Mouse (Mus musculus) intestine, embryonic 15.5 days (tissue): Measurements from ENCODE around the gene Zfp628. TPM values are rescaled to one million over a fixed set of nuclear protein-coding genes. Genes with fewer than 3 reads are reported as not detected.

Source experiments
- ATAC-seq: fragments of 200-750 bp; cut with Nextera tagmentation; 2 replicates; pipeline ENCODE4 v1.8.0; 2017; ENCODE audit warnings: moderate TSS enrichment, moderate library complexity
- H3K27ac ChIP-seq: fragments of 300-500 bp; sonication (generic); 2 replicates; pipeline ENCODE4 v1.5.1; 2015; ENCODE audit warnings: mild to moderate bottlenecking, inconsistent platforms
- H3K27me3 ChIP-seq: fragments of 300-500 bp; sonication (generic); replicated peaks from 2 replicates; pipeline ENCODE4 v1.6.1; 2015; ENCODE audit warnings: inconsistent platforms
- H3K36me3 ChIP-seq: fragments of 300-500 bp; sonication (generic); 2 replicates; pipeline ENCODE4 v1.6.1; 2015; ENCODE audit warnings: inconsistent platforms
- H3K4me1 ChIP-seq: fragments of 300-500 bp; sonication (generic); replicated peaks from 2 replicates; pipeline ENCODE4 v1.6.1; 2015; ENCODE audit warnings: inconsistent platforms
- H3K4me2 ChIP-seq: fragments of 300-500 bp; sonication (generic); replicated peaks from 2 replicates; pipeline ENCODE4 v1.6.1; 2015; ENCODE audit warnings: mild to moderate bottlenecking, inconsistent platforms
- H3K4me3 ChIP-seq: fragments of 300-500 bp; sonication (generic); replicated peaks from 2 replicates; pipeline ENCODE4 v1.5.1; 2015; ENCODE audit warnings: inconsistent platforms
- H3K9ac ChIP-seq: fragments of 300-500 bp; sonication (generic); 2 replicates; pipeline ENCODE4 v1.6.1; 2015; ENCODE audit warnings: inconsistent platforms
- H3K9me3 ChIP-seq: fragments of 300-500 bp; sonication (generic); 2 replicates; pipeline ENCODE4 v1.6.1; 2016; ENCODE audit warnings: inconsistent platforms
- WGBS: fragments of 180-500 bp; shearing (Covaris S2); methylation state at CpG from one replicate; pipeline ENCODE4 v1.1.7; 2015; 5-methylcytosine and 5-hydroxymethylcytosine counted together
- polyA plus RNA-seq: library from polyadenylated mRNA; unstranded; fragments of >200 nt; fragmentation: Nextera tagmentation; extraction: Ambion mirVana; gene quantifications from 2 replicates; pipeline ENCODE4 v1.2.1, GENCODE M21; 2015

Zfp628 gene
- polyA plus RNA-seq, 1 experiment from 2014 or later, result 3.4 TPM

DNA sequence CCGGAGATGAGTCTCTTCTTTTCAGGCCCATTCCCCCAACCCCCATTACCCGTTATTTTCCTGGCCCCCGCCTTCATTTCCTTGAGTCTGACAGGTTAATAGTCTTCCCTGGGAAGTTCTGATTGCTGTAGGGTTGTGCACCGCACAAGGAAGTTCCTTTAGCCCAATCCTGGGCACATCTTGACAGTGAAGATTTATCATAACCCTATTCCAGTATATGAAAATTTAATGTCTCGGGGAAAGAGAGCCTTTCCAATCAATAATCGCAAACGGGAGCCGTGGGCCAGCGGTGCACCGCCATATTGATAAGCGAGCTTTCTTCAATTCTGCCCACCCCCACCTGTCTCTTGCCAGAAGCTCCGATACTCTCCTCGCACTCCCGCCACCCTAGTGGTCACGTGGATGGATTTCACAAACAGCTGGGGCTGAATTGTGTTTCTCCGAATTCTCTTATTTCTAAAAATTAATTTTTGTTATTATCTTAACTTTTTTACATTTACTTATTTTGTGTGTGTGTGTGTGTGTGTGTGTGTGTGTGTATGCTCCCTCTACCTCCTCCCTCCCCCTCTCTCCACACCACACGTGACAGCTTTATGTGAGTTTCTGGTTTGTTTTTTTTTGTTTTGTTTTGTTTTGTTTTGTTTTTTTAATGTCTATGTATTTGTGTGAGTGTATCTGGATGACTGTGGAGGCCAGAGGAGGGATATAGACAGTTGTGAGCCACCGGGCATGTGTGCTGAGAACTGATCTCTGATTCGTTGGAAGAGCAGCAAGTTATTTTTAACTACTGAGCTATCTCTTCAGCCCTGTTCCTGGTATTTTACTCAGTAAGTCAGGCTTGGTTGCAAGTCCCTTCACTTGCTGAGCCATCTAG is 15.1 kb upstream of the Zfp628 start:
- Histone ChIP-seq H3K4me2 (peak overlapping the region; percentile 54), H3K9me3 (peaks cover 3% of the 10 kb centered on the region; the same call in 1 of the 2 replicates), H3K9ac (no peak overlapping the region), H3K4me3 (peak overlapping the region; percentile 23), H3K4me1 (peaks cover 6% of the 10 kb centered on the region; the same call in 1 of the 2 replicates), H3K36me3 (no peaks in the 10 kb centered on the region), H3K27ac (no peak overlapping the region), H3K27me3 (0 out of 2 replicates have a peak, but pooled peaks cover 4% of the 10 kb centered on the region)
- ATAC-seq, result peak; percentile 58
- 9% methylated on average over 19 of the region's 19 CpGs for WGBS

DNA sequence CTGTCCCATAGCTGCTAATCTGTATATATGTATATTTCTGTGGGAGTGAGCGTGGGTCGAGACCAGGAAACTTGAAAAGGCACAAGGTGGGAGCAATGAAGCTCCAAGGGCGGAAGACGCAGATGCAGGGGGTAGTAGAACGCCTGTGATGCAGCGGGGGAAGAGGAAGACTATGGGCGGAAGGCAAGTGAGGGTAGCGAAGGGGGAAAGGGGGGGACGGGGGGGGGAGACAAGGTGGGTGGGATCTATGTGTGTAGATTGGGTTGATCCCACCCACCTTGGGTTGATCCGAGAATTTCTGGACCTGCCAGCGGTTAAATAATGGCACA is 14.5 kb upstream of the Zfp628 start:
- no peak overlapping the region for H3K27ac ChIP-seq
- ATAC-seq, result 0 out of 2 replicates have a peak, but pooled peaks have one; percentile 2
- H3K9ac ChIP-seq, result no peak overlapping the region
- peak overlapping the region; percentile 54 for H3K4me2 ChIP-seq
- 0 out of 2 replicates have a peak, but pooled peaks cover 4% of the 10 kb centered on the region for H3K27me3 ChIP-seq
- peaks cover 6% of the 10 kb centered on the region; the same call in 1 of the 2 replicates for H3K4me1 ChIP-seq
- peaks cover 3% of the 10 kb centered on the region; the same call in 1 of the 2 replicates for H3K9me3 ChIP-seq
- no peak overlapping the region for H3K4me3 ChIP-seq
- WGBS, result 27% methylated on average over 11 of the region's 11 CpGs
- no peaks in the 10 kb centered on the region for H3K36me3 ChIP-seq

DNA sequence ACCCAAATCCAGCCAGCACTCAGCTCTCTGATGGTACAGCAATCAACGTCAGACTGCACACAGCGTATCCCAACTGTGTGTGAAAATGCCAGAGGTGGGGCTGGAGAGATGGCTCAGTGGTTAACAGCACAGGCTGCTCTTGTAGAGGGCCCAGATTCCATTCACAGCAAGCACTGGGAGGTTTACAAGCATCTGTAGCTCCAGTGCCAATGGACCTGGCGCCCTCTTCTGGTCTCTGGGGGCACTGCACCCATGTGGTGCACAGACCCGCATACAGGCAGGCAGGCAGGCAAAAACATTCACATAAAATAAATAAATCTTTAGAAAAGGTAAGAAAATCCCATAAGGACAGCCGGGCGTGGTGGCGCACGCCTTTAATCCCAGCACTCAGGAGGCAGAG is 13.8 kb upstream of the Zfp628 start:
- Histone ChIP-seq H3K27me3 (0 out of 2 replicates have a peak, but pooled peaks cover 4% of the 10 kb centered on the region), H3K9me3 (peaks cover 3% of the 10 kb centered on the region; the same call in 1 of the 2 replicates), H3K27ac (no peak overlapping the region), H3K4me3 (no peak overlapping the region), H3K9ac (no peak overlapping the region), H3K36me3 (no peaks in the 10 kb centered on the region), H3K4me2 (no peak overlapping the region), H3K4me1 (peaks cover 6% of the 10 kb centered on the region; the same call in 1 of the 2 replicates)
- ATAC-seq, result no peak
- WGBS, result 60% methylated on average over 8 of the region's 8 CpGs

DNA sequence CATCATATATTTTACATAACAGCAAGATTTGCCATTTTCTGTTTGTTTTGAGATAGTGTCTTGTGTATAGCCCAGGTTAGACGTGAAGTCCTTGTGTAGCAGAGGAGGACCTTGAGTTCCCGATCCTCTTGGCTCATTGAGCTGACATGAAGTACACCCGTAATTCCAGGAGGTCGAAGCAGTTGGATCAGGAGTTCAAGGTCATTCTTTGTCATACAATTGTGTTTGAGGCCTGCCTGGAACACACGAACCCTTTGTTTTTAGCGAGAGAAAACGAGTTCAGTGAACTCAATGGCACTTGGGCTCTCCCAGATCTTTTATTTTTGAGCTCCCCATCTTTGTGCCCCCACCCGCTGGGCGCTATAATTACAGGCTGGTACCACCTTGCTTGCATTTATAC is 12.6 kb upstream of the Zfp628 start:
- H3K9me3 ChIP-seq, result peaks cover 3% of the 10 kb centered on the region; the same call in 1 of the 2 replicates
- H3K9ac ChIP-seq, result no peak overlapping the region
- H3K27me3 ChIP-seq, result 0 out of 2 replicates have a peak, but pooled peaks cover 4% of the 10 kb centered on the region
- ATAC-seq, result no peak
- no peak overlapping the region for H3K27ac ChIP-seq
- H3K4me3 ChIP-seq, result no peak overlapping the region
- H3K4me2 ChIP-seq, result no peak overlapping the region
- WGBS, result 75% methylated on average over 9 of the region's 9 CpGs
- peaks cover 6% of the 10 kb centered on the region; the same call in 1 of the 2 replicates for H3K4me1 ChIP-seq
- no peaks in the 10 kb centered on the region for H3K36me3 ChIP-seq

DNA sequence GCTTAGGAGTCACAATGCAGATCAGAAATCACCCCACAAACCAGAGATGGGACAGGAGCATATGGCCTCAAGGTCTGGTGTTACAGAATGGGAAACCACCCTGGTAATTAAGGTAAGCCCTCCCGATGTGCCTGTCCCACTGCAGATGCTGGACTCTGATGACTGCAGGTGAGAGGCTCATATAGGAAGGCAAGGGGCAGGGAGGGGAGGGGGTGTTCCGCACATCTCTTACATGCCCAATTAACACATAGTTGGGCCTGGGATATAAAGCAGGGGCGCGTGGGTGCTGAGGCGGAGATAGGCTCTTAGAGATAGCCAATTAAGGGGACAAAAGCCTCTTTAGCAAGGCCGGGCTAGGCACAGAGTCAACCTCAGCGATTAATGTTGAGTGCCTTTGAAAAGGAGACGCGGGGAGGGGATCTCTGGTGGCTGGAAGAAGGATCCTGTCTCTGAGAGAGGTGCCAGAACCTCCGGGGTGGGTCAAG is 8.5 kb upstream of the Zfp628 start, which contains the start of gene Gm36210:
TSS of gene Gm36210 (minus strand) at position 51 of the 485 bp plus-strand sequence.
- 66% methylated on average over 10 of the region's 10 CpGs for whole genome bisulfite sequencing

DNA sequence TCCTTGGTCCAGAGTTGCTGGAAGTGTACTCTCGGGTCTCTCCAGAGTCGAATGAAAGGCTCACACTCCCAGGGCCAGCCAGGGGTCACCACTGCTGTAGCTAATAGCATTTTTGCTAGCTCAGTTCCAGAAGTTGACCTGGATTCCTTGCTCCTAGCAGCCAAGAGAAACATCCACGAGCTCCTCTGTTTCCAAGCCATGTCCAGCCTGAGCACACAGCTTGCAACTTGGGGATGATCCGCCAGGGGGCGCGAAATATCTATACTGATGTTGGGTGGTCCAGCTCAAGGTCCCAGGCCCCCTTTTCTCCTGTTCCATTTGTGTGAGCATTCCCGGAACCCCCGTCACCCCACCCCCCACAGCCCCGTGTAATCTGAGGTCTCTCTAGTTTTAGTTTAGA is 3.5 kb upstream of the Zfp628 start:
- no peak overlapping the region for H3K27ac ChIP-seq
- no peak overlapping the region for H3K4me3 ChIP-seq
- no peak overlapping the region for H3K4me2 ChIP-seq
- H3K4me1 ChIP-seq, result peaks cover 9% of the 10 kb centered on the region
- H3K27me3 ChIP-seq, result no peaks in the 10 kb centered on the region
- 25% methylated on average over 9 of the region's 9 CpGs for WGBS
- H3K9ac ChIP-seq, result no peak overlapping the region
- H3K36me3 ChIP-seq, result no peaks in the 10 kb centered on the region
- no peak for ATAC-seq
- no peaks in the 10 kb centered on the region for H3K9me3 ChIP-seq

More for the DNA sequence above, 8.5 kb upstream of the Zfp628 start, which contains the start of gene Gm36210:
- Histone ChIP-seq H3K4me1 (no peaks in the 10 kb centered on the region), H3K4me2 (no peak within 1 kb of the TSS), H3K36me3 (no peaks in the 10 kb centered on the region), H3K9me3 (no peaks in the 10 kb centered on the region), H3K4me3 (no peak within 1 kb of the TSS), H3K9ac (no peak within 1 kb of the TSS), H3K27me3 (no peaks in the 10 kb centered on the region), H3K27ac (no peak within 1 kb of the TSS)
- no peak for ATAC-seq

DNA sequence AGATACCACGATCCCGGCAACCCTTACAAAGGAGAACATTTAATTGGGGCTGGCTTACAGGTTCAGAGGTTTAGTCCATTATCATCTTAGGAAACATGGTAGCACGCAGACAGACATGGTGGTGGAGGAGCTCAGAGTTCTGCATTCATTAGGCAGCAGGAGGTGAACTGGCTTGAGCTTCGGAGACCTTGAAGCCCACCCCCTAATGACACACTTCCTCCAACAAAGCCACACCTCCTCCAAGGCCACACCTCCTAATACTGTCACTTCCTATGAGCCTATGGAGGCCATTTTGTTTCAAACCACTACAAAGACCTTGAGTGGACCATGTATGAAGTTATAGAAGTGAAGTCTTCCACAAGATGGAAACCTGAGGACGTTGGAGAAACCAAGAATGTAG is 2.8 kb upstream of the Zfp628 start:
- 57% methylated on average over 5 of the region's 5 CpGs for WGBS
- Histone ChIP-seq H3K36me3 (no peaks in the 10 kb centered on the region), H3K4me2 (no peak overlapping the region), H3K9me3 (no peaks in the 10 kb centered on the region), H3K4me1 (peaks cover 13% of the 10 kb centered on the region), H3K9ac (no peak overlapping the region), H3K27me3 (no peaks in the 10 kb centered on the region), H3K27ac (no peak overlapping the region), H3K4me3 (no peak overlapping the region)
- no peak for ATAC-seq

DNA sequence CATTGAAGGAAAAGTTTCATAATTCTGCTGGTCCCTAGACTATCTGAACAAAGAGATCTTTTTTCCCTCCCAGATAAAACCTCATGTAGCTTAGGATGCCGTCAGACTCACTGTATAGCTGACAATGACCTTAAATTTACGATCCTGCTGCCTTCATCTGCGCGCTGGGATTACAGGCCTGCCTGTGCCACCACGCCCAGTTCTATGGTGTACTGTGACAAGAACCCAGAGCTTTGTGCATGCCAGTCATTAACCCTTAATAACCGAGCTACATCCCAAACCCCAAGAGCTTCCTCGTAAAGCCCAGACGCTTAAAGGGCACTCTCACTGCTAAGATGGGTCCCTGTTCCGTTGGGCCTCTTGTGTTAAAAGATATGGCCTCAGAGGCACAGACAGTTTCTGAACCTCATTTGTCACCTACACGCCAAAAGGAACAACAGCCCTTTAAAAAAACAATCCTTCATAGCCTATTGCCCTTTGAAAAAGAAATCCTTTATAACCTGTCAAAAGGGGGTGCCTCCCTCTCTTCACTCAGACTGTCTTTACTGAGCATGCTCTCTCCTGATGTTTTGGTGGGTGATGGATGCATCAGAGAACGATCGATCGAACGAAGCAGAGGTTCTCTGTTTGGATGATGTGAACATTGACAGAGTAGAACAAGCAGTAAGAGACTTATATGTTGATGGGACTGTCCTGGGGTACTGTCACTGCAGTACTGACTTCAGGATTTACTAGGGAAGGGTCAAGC is 826 bp downstream of the Zfp628 start:
- H3K36me3 ChIP-seq, result peaks cover 22% of the 10 kb centered on the region
- peak overlapping the region; percentile 61 for H3K4me3 ChIP-seq
- H3K9ac ChIP-seq, result peak overlapping the region; percentile 77
- H3K27ac ChIP-seq, result peak overlapping the region; percentile 94
- H3K4me1 ChIP-seq, result peaks cover 13% of the 10 kb centered on the region
- H3K9me3 ChIP-seq, result no peaks in the 10 kb centered on the region
- WGBS, result 15% methylated on average over 14 of the region's 14 CpGs
- peak; percentile 71 for ATAC-seq
- H3K27me3 ChIP-seq, result no peaks in the 10 kb centered on the region
- peak overlapping the region; percentile 64 for H3K4me2 ChIP-seq

DNA sequence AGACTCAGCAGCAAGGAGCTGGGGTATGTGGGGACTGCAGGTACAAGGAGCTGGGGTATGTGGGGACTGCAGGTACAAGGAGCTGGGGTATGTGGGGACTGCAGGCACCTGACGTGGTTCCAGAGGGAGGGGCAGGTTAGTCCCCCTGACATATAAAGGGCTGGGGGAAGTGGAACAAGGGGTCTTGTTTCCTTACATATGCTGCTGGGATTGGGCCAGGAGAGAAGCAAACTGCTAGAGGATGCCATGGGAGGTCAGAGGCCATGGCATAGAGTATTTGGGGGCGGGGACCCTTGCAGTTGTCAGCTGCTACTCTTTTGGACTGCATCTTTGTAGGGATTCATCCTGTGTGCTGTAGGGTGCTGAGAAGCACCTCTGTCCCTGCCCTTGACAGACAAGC is 2.5 kb downstream of the Zfp628 start:
- Histone ChIP-seq H3K27me3 (no peaks in the 10 kb centered on the region), H3K9ac (no peak overlapping the region), H3K4me3 (no peak overlapping the region), H3K9me3 (no peaks in the 10 kb centered on the region), H3K36me3 (peaks cover 28% of the 10 kb centered on the region), H3K27ac (no peak overlapping the region), H3K4me2 (no peak overlapping the region), H3K4me1 (peaks cover 19% of the 10 kb centered on the region)
- WGBS, result 74% methylated on average over 2 of the region's 2 CpGs
- ATAC-seq, result no peak

DNA sequence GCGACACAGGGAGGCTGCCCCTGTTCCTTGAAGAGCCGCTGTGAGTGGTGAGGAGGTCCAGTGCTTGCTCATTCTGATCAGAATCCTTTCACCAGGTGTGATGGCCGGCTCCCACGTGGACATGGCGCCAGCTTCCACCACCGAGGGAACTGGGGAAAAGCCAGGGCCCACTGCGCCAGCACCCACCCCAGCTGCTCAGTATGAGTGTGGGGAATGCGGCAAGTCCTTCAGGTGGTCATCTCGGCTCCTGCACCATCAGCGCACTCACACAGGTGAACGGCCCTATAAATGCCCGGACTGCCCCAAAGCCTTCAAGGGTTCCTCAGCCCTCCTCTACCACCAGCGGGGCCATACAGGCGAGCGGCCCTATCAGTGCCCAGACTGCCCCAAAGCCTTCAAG is 3.7 kb downstream of the Zfp628 start:
- H3K9ac ChIP-seq, result no peak overlapping the region
- H3K27ac ChIP-seq, result no peak overlapping the region
- no peak overlapping the region for H3K4me3 ChIP-seq
- 92% methylated on average over 15 of the region's 15 CpGs for WGBS
- H3K4me1 ChIP-seq, result peaks cover 31% of the 10 kb centered on the region
- H3K9me3 ChIP-seq, result no peaks in the 10 kb centered on the region
- H3K36me3 ChIP-seq, result peaks cover 28% of the 10 kb centered on the region
- no peak overlapping the region for H3K4me2 ChIP-seq
- H3K27me3 ChIP-seq, result no peaks in the 10 kb centered on the region
- no peak for ATAC-seq

DNA sequence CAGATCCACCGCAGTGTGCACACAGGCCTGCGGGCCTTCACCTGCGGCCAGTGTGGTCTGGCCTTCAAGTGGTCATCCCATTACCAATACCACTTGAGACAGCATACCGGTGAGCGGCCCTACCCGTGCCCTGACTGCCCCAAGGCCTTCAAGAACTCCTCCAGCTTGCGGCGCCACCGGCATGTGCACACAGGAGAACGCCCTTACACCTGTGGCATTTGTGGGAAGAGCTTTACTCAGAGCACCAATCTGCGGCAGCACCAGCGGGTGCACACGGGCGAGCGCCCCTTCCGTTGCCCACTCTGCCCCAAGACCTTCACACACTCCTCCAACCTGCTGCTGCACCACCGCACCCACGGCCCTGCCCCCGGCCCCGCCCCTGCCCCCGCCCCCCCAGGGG is 4.1 kb downstream of the Zfp628 start:
- Histone ChIP-seq H3K27ac (no peak overlapping the region), H3K27me3 (no peaks in the 10 kb centered on the region), H3K4me1 (peaks cover 35% of the 10 kb centered on the region), H3K9ac (no peak overlapping the region), H3K9me3 (no peaks in the 10 kb centered on the region), H3K4me2 (no peak overlapping the region), H3K36me3 (peaks cover 28% of the 10 kb centered on the region), H3K4me3 (no peak overlapping the region)
- ATAC-seq, result no peak
- 85% methylated on average over 21 of the region's 21 CpGs for whole genome bisulfite sequencing

DNA sequence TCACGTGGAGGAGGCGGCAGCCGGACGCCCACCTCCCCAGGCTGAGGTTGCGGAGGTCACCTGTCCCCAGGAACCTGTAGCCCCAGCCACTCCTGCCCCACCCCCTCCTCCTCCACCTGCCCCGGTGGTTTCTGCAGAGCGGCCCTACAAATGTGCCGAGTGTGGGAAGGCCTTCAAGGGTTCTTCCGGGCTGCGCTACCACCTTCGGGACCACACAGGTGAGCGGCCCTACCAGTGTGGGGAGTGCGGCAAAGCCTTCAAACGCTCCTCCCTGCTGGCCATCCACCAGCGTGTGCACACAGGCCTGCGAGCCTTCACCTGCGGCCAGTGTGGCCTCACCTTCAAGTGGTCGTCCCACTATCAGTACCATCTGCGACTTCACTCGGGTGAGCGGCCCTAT is 5.0 kb downstream of the Zfp628 start:
- WGBS, result 90% methylated on average over 21 of the region's 21 CpGs
- no peaks in the 10 kb centered on the region for H3K27me3 ChIP-seq
- H3K9me3 ChIP-seq, result no peaks in the 10 kb centered on the region
- H3K9ac ChIP-seq, result no peak overlapping the region
- no peak overlapping the region for H3K27ac ChIP-seq
- H3K4me1 ChIP-seq, result peaks cover 36% of the 10 kb centered on the region
- peaks cover 28% of the 10 kb centered on the region for H3K36me3 ChIP-seq
- no peak for ATAC-seq
- H3K4me2 ChIP-seq, result no peak overlapping the region
- no peak overlapping the region for H3K4me3 ChIP-seq
